In genomic region chr4:155830596-155830995, GRCm38 (mm10) we compare ENCODE assay signal across 8 mouse cellular contexts. TPM values are rescaled to one million over a fixed set of nuclear protein-coding genes. Genes with fewer than 3 reads are reported as not detected.
DNase-seq lines count a peak whose midpoint lies in the region; ATAC-seq and TF ChIP-seq lines count a peak whose summit lies in the region.

No protein-coding gene starts in this region.

- H3K9ac ChIP-seq in hindbrain, embryonic 16.5 days (ENCODE audit: low read depth, low read length) = no peak overlapping the region
- H3K9ac ChIP-seq in midbrain, embryonic 16.5 days (ENCODE audit: low read depth, low read length) = no peak overlapping the region

- ATAC-seq in hindbrain, embryonic 16.5 days = no peak
- no peak for ATAC-seq in midbrain, embryonic 16.5 days
- no peak for ATAC-seq in frontal cortex, adult (ENCODE audit: low TSS enrichment)
- ATAC-seq in activated CD4-positive, CD25-positive, alpha-beta regulatory T cell, adult 4 months = no peak

- peak overlapping the region; percentile 94; the same call in 1 of the 2 replicates for H3K27ac ChIP-seq in layer of hippocampus, adult 2 months
- no peak overlapping the region for H3K27ac ChIP-seq in embryonic facial prominence, embryonic 10.5 days (replicated peaks)
- H3K27ac ChIP-seq in hindbrain, embryonic 16.5 days (ENCODE audit: low read depth, low read length) = peak overlapping the region; percentile 90; the same call in 1 of the 2 replicates
- peak overlapping the region; percentile 84 for H3K27ac ChIP-seq in midbrain, embryonic 16.5 days (ENCODE audit: low read length)

- no peak for DNase-seq in layer of hippocampus, adult 2 months (ENCODE audit: low spot score in 2 of 2)
- DNase-seq in layer of hippocampus, adult 9-11 months = no peak
- DNase-seq in embryonic facial prominence, embryonic 10.5 days (ENCODE audit: low spot score) = no peak
- no peak for DNase-seq in ovary, postnatal 10 days (ENCODE audit: low spot score)

- peaks cover 24% of the 10 kb centered on the region for H3K4me1 ChIP-seq in embryonic facial prominence, embryonic 10.5 days
- H3K4me1 ChIP-seq in hindbrain, embryonic 16.5 days (ENCODE audit: control insufficient read depth, insufficient read depth, low read depth, low read length) = peaks cover 26% of the 10 kb centered on the region
- peaks cover 17% of the 10 kb centered on the region for H3K4me1 ChIP-seq in midbrain, embryonic 16.5 days (ENCODE audit: control insufficient read depth, insufficient read depth, low read length)

- no peaks in the 10 kb centered on the region for H3K9me3 ChIP-seq in embryonic facial prominence, embryonic 10.5 days
- no peaks in the 10 kb centered on the region for H3K9me3 ChIP-seq in hindbrain, embryonic 16.5 days (ENCODE audit: control insufficient read depth, low read length)
- no peaks in the 10 kb centered on the region for H3K9me3 ChIP-seq in midbrain, embryonic 16.5 days (replicated peaks; ENCODE audit: control insufficient read depth, low read length, poor library complexity, severe bottlenecking)

- peak overlapping the region; percentile 97 for H3K4me2 ChIP-seq in hindbrain, embryonic 16.5 days (ENCODE audit: low read length)
- peak overlapping the region; percentile 96 for H3K4me2 ChIP-seq in midbrain, embryonic 16.5 days (ENCODE audit: low read length)

- H3K36me3 ChIP-seq in embryonic facial prominence, embryonic 10.5 days (replicated peaks) = peaks cover 64% of the 10 kb centered on the region
- H3K36me3 ChIP-seq in hindbrain, embryonic 16.5 days (ENCODE audit: control insufficient read depth, insufficient read depth, low read length) = peaks cover 3% of the 10 kb centered on the region
- 0 out of 2 replicates have a peak, but pooled peaks cover under 1% of the 10 kb centered on the region for H3K36me3 ChIP-seq in midbrain, embryonic 16.5 days (ENCODE audit: control insufficient read depth, insufficient read depth, low read length)

- TF ChIP-seq CTCF in layer of hippocampus, adult 2 months (conservative IDR thresholded peaks at IDR 0.05) = no peak

- H3K27me3 ChIP-seq in embryonic facial prominence, embryonic 10.5 days (replicated peaks; ENCODE audit: low read depth, poor library complexity, severe bottlenecking) = no peaks in the 10 kb centered on the region
- no peaks in the 10 kb centered on the region for H3K27me3 ChIP-seq in hindbrain, embryonic 16.5 days (replicated peaks; ENCODE audit: control insufficient read depth, insufficient read depth, low read length)
- H3K27me3 ChIP-seq in midbrain, embryonic 16.5 days (ENCODE audit: control insufficient read depth, insufficient read depth, low read depth, low read length) = no peaks in the 10 kb centered on the region

- H3K4me3 ChIP-seq in layer of hippocampus, adult 2 months = peak overlapping the region; percentile 86
- peak overlapping the region; percentile 93 for H3K4me3 ChIP-seq in embryonic facial prominence, embryonic 10.5 days
- H3K4me3 ChIP-seq in hindbrain, embryonic 16.5 days (ENCODE audit: low read length) = peak overlapping the region; percentile 57
- peak overlapping the region; percentile 77; the same call in 1 of the 2 replicates for H3K4me3 ChIP-seq in midbrain, embryonic 16.5 days (ENCODE audit: low read depth, low read length)

- 57% methylated on average over 8 of the region's 8 CpGs for WGBS in embryonic facial prominence, embryonic 10.5 days
- WGBS in hindbrain, embryonic 16.5 days = 56% methylated on average over 8 of the region's 8 CpGs
- WGBS in midbrain, embryonic 16.5 days = 55% methylated on average over 8 of the region's 8 CpGs

RNA-seq across cellular contexts. Expression of gene Aurkaip1, which starts 0.5 kb away (rescaled TPM):
- total RNA-seq in layer of hippocampus, adult 2 months (2021) = 100 to 1,000 TPM; 102 to 105 TPM
- 170 and 178 TPM in 2 replicates for polyA plus RNA-seq in embryonic facial prominence, embryonic 10.5 days (2016; fragmentation: Nextera tagmentation; extraction: Ambion mirVana)
- 133 and 143 TPM in 2 replicates for polyA plus RNA-seq in hindbrain, embryonic 16.5 days (2015; fragmentation: Nextera tagmentation; extraction: Ambion mirVana)
- 131 and 134 TPM in 2 replicates for polyA plus RNA-seq in midbrain, embryonic 16.5 days (2015; fragmentation: Nextera tagmentation; extraction: Ambion mirVana)
- polyA plus RNA-seq in activated CD4-positive, CD25-positive, alpha-beta regulatory T cell, adult 4 months (2017; shearing (Covaris generic)) = 100 to 1,000 TPM; 216 TPM

RNA-seq across cellular contexts. Expression of gene Mxra8, which starts 8.9 kb away (rescaled TPM):
- 10 to 100 TPM in 1 of 2 experiments, 1 to 10 TPM in 1; 8.4 to 10.6 TPM for total RNA-seq in layer of hippocampus, adult 2 months (2021)
- 43.6 and 43.9 TPM in 2 replicates for polyA plus RNA-seq in embryonic facial prominence, embryonic 10.5 days (2016; fragmentation: Nextera tagmentation; extraction: Ambion mirVana)
- 35.7 and 36.5 TPM in 2 replicates for polyA plus RNA-seq in hindbrain, embryonic 16.5 days (2015; fragmentation: Nextera tagmentation; extraction: Ambion mirVana)
- polyA plus RNA-seq in midbrain, embryonic 16.5 days (2015; fragmentation: Nextera tagmentation; extraction: Ambion mirVana) = 16.9 and 21.1 TPM in 2 replicates
- polyA plus RNA-seq in activated CD4-positive, CD25-positive, alpha-beta regulatory T cell, adult 4 months (2017; shearing (Covaris generic)) = 1 to 10 TPM; 4.1 to 9.9 TPM

RNA-seq across cellular contexts. Expression of gene Dvl1, which starts 16.6 kb away (rescaled TPM):
- 10 to 100 TPM; 80.8 to 81.9 TPM for total RNA-seq in layer of hippocampus, adult 2 months (2021)
- polyA plus RNA-seq in embryonic facial prominence, embryonic 10.5 days (2016; fragmentation: Nextera tagmentation; extraction: Ambion mirVana) = 4.3 and 5.0 TPM in 2 replicates
- polyA plus RNA-seq in hindbrain, embryonic 16.5 days (2015; fragmentation: Nextera tagmentation; extraction: Ambion mirVana) = 10.2 and 10.7 TPM in 2 replicates
- polyA plus RNA-seq in midbrain, embryonic 16.5 days (2015; fragmentation: Nextera tagmentation; extraction: Ambion mirVana) = 10.3 and 11.0 TPM in 2 replicates
- polyA plus RNA-seq in activated CD4-positive, CD25-positive, alpha-beta regulatory T cell, adult 4 months (2017; shearing (Covaris generic)) = 1 to 10 TPM; 2.1 to 2.7 TPM

RNA-seq across cellular contexts. Expression of gene Ccnl2, which starts 18.3 kb away (rescaled TPM):
- 10 to 100 TPM; 79.4 to 94.2 TPM for total RNA-seq in layer of hippocampus, adult 2 months (2021)
- 179 and 187 TPM in 2 replicates for polyA plus RNA-seq in embryonic facial prominence, embryonic 10.5 days (2016; fragmentation: Nextera tagmentation; extraction: Ambion mirVana)
- 118 and 132 TPM in 2 replicates for polyA plus RNA-seq in hindbrain, embryonic 16.5 days (2015; fragmentation: Nextera tagmentation; extraction: Ambion mirVana)
- 148 and 154 TPM in 2 replicates for polyA plus RNA-seq in midbrain, embryonic 16.5 days (2015; fragmentation: Nextera tagmentation; extraction: Ambion mirVana)
- 100 to 1,000 TPM; 115 to 122 TPM for polyA plus RNA-seq in activated CD4-positive, CD25-positive, alpha-beta regulatory T cell, adult 4 months (2017; shearing (Covaris generic))

RNA-seq across cellular contexts. Expression of gene Mrpl20, which starts 27.9 kb away (rescaled TPM):
- total RNA-seq in layer of hippocampus, adult 2 months (2021) = 10 to 100 TPM; 86.6 to 89.6 TPM
- polyA plus RNA-seq in embryonic facial prominence, embryonic 10.5 days (2016; fragmentation: Nextera tagmentation; extraction: Ambion mirVana) = 254 and 259 TPM in 2 replicates
- 251 and 267 TPM in 2 replicates for polyA plus RNA-seq in hindbrain, embryonic 16.5 days (2015; fragmentation: Nextera tagmentation; extraction: Ambion mirVana)
- 243 and 257 TPM in 2 replicates for polyA plus RNA-seq in midbrain, embryonic 16.5 days (2015; fragmentation: Nextera tagmentation; extraction: Ambion mirVana)
- polyA plus RNA-seq in activated CD4-positive, CD25-positive, alpha-beta regulatory T cell, adult 4 months (2017; shearing (Covaris generic)) = 100 to 1,000 TPM; 160 to 164 TPM
